15 mouse cellular contexts compared by ENCODE assay signal in the genomic region with DNA sequence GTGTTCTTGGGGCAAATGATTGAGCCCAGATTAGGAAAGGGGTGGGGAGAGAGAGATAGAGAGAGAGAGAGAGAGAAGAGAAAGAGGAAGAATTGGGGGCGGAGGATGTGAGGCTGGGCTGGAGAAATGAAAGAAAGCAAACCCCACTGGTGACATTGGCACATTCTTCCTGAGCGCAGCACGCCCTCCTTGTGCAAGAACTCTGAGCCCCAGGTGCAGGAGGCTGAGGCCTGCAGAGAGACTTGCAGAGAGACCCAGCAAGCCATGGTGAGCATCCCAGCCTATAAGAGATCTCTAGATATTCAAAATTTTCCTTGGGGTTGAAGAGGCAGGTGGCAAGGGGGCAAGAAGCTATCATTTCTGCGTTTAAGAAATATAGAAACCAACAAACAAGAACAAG. TPM values are rescaled to one million over a fixed set of nuclear protein-coding genes. Genes with fewer than 3 reads are reported as not detected.
A peak's percentile ranks its signal among the peaks of the same experiment; 100 is the strongest.
DNase-seq lines count a peak whose midpoint lies in the region; ATAC-seq lines count a peak whose summit lies in the region.
"Had no signal": no experiment of that assay in that cellular context is flagged by ENCODE, and none has a peak within 500 bp of the region (broad histone marks: within the 10 kb centered on the region; RNA-seq: fewer than 3 reads in every experiment).

A gene (plus strand): TSS at position 58 of the 400 bp plus-strand sequence.

- DNase-seq in liver: peak; percentile 7
- peak; percentile 69 for DNase-seq in naive thymus-derived CD4-positive, alpha-beta T cell, adult 2 months (ENCODE audit: low read depth)
- peak; percentile 86 for DNase-seq in thymus, postnatal 14 days
- DNase-seq in hindbrain, embryonic 11.5 days (ENCODE audit: low spot score): no peak
- DNase-seq in forebrain, embryonic 11.5 days (ENCODE audit: low spot score): no peak
- no peak for DNase-seq in embryo, embryonic 11 days
- DNase-seq: cerebellum, adult 2 months had no signal

- H3K4me3 ChIP-seq in liver, embryonic 12.5 days: no peak within 1 kb of the TSS
- H3K4me3 ChIP-seq in hindbrain, embryonic 11.5 days (ENCODE audit: low read depth, low read length): no peak within 1 kb of the TSS
- H3K4me3 ChIP-seq in forebrain, embryonic 11.5 days (ENCODE audit: low read depth, low read length): no peak within 1 kb of the TSS
- H3K4me3 ChIP-seq: embryonic facial prominence, embryonic 12.5 days; limb, embryonic 15.5 days; midbrain, embryonic 13.5 days; neural tube, embryonic 15.5 days had no signal

- H3K4me1 ChIP-seq in liver, embryonic 12.5 days: no peaks in the 10 kb centered on the region
- H3K4me1 ChIP-seq in hindbrain, embryonic 11.5 days (replicated peaks; ENCODE audit: control insufficient read depth, insufficient read depth, low read length): no peaks in the 10 kb centered on the region
- H3K4me1 ChIP-seq in forebrain, embryonic 11.5 days (replicated peaks; ENCODE audit: control insufficient read depth, insufficient read depth, low read length): no peaks in the 10 kb centered on the region
- H3K4me1 ChIP-seq: embryonic facial prominence, embryonic 12.5 days; limb, embryonic 15.5 days; midbrain, embryonic 13.5 days; neural tube, embryonic 15.5 days had no signal

- no peaks in the 10 kb centered on the region for H3K9me3 ChIP-seq in liver, embryonic 12.5 days (replicated peaks)
- H3K9me3 ChIP-seq in hindbrain, embryonic 11.5 days (ENCODE audit: control insufficient read depth, low read length): no peaks in the 10 kb centered on the region
- H3K9me3 ChIP-seq in forebrain, embryonic 11.5 days (ENCODE audit: control insufficient read depth, low read length): no peaks in the 10 kb centered on the region
- H3K9me3 ChIP-seq: embryonic facial prominence, embryonic 12.5 days; limb, embryonic 15.5 days; midbrain, embryonic 13.5 days; neural tube, embryonic 15.5 days had no signal

- WGBS in liver, embryonic 12.5 days (ENCODE audit: insufficient replicate concordance): 55% methylated on average over 4 of the region's 4 CpGs
- WGBS in hindbrain, embryonic 11.5 days: 84% methylated on average over 4 of the region's 4 CpGs
- 84% methylated on average over 4 of the region's 4 CpGs for WGBS in forebrain, embryonic 11.5 days

- no peak within 1 kb of the TSS for H3K9ac ChIP-seq in liver, embryonic 12.5 days
- no peak within 1 kb of the TSS for H3K9ac ChIP-seq in hindbrain, embryonic 11.5 days (ENCODE audit: low read depth, low read length)
- H3K9ac ChIP-seq in forebrain, embryonic 11.5 days (ENCODE audit: low read length): no peak within 1 kb of the TSS
- H3K9ac ChIP-seq: embryonic facial prominence, embryonic 12.5 days; limb, embryonic 15.5 days; midbrain, embryonic 13.5 days; neural tube, embryonic 15.5 days had no signal

- H3K36me3 ChIP-seq in liver, embryonic 12.5 days: no peaks in the 10 kb centered on the region
- H3K36me3 ChIP-seq in hindbrain, embryonic 11.5 days (ENCODE audit: control insufficient read depth, insufficient read depth, low read length): no peaks in the 10 kb centered on the region
- no peaks in the 10 kb centered on the region for H3K36me3 ChIP-seq in forebrain, embryonic 11.5 days (ENCODE audit: control insufficient read depth, insufficient read depth, low read length)
- H3K36me3 ChIP-seq: embryonic facial prominence, embryonic 12.5 days; limb, embryonic 15.5 days; midbrain, embryonic 13.5 days; neural tube, embryonic 15.5 days had no signal

- no peak within 1 kb of the TSS for H3K4me2 ChIP-seq in liver, embryonic 12.5 days
- H3K4me2 ChIP-seq in hindbrain, embryonic 11.5 days (replicated peaks; ENCODE audit: low read depth, low read length): no peak within 1 kb of the TSS
- no peak within 1 kb of the TSS for H3K4me2 ChIP-seq in forebrain, embryonic 11.5 days (ENCODE audit: low read depth, low read length, severe bottlenecking)
- H3K4me2 ChIP-seq: embryonic facial prominence, embryonic 12.5 days; limb, embryonic 15.5 days; midbrain, embryonic 13.5 days; neural tube, embryonic 15.5 days had no signal

- no peak for ATAC-seq in liver, embryonic 12.5 days
- ATAC-seq in erythroid progenitor cell, adult 5-6 weeks (replicated peaks; ENCODE audit: low FRiP score, poor library complexity, severe bottlenecking): no peak
- ATAC-seq in hindbrain, embryonic 11.5 days (ENCODE audit: low FRiP score): no peak
- no peak for ATAC-seq in forebrain, embryonic 11.5 days (replicated peaks; ENCODE audit: low FRiP score)
- ATAC-seq: midbrain, embryonic 13.5 days had no signal

- no peak within 1 kb of the TSS for H3K27ac ChIP-seq in liver, embryonic 12.5 days
- H3K27ac ChIP-seq in hindbrain, embryonic 11.5 days (ENCODE audit: low read depth, low read length): no peak within 1 kb of the TSS
- no peak within 1 kb of the TSS for H3K27ac ChIP-seq in forebrain, embryonic 11.5 days (ENCODE audit: low read depth, low read length)
- H3K27ac ChIP-seq: embryonic facial prominence, embryonic 12.5 days; kidney, postnatal 0 days; limb, embryonic 15.5 days; midbrain, embryonic 13.5 days; neural tube, embryonic 15.5 days had no signal

- no peaks in the 10 kb centered on the region for H3K27me3 ChIP-seq in liver, embryonic 12.5 days (replicated peaks)
- no peaks in the 10 kb centered on the region for H3K27me3 ChIP-seq in hindbrain, embryonic 11.5 days (ENCODE audit: control insufficient read depth, insufficient read depth, low read length)
- no peaks in the 10 kb centered on the region for H3K27me3 ChIP-seq in forebrain, embryonic 11.5 days (ENCODE audit: control insufficient read depth, insufficient read depth, low read length)
- H3K27me3 ChIP-seq: embryonic facial prominence, embryonic 12.5 days; limb, embryonic 15.5 days; midbrain, embryonic 13.5 days; neural tube, embryonic 15.5 days had no signal

RNA-seq across cellular contexts. Expression of the gene that starts here (rescaled TPM):
- polyA plus RNA-seq in liver, embryonic 12.5 days (2016; fragmentation: Nextera tagmentation; extraction: Ambion mirVana): 2.0 and 3.2 TPM in 2 replicates
- 52.0 and 64.5 TPM in 2 replicates for total RNA-seq in erythroid progenitor cell, adult 5-6 weeks (2015; ENCODE audit: low replicate concordance)
- total RNA-seq in erythroid progenitor cell, adult 5-6 weeks (2017; ENCODE audit: low replicate concordance): 15.9 and 30.2 TPM in 2 replicates
- not detected in 2 replicates for polyA plus RNA-seq in hindbrain, embryonic 11.5 days (2014; fragmentation: Nextera tagmentation; extraction: Ambion mirVana)
- polyA plus RNA-seq in forebrain, embryonic 11.5 days (2014; fragmentation: Nextera tagmentation; extraction: Ambion mirVana): not detected in 2 replicates
- total RNA-seq: left cerebral cortex, adult 18-20 months had no signal
- polyA plus RNA-seq: midbrain, embryonic 13.5 days had no signal

Comparison
In these comparisons a context has a peak if more than half of its experiments do, and no peak if none do; other contexts are left out.
1. DNase-seq: peak in liver (single experiment), naive thymus-derived CD4-positive, alpha-beta T cell, adult 2 months (single experiment) and thymus, postnatal 14 days (single experiment); none in hindbrain, embryonic 11.5 days (single experiment), forebrain, embryonic 11.5 days (single experiment) and embryo, embryonic 11 days (single experiment).